Mouse (Mus musculus): ENCODE measurements around the gene Glis3. TPM values are rescaled to one million over a fixed set of nuclear protein-coding genes. Genes with fewer than 3 reads are reported as not detected.

Glis3 gene
- polyA plus RNA-seq, 1 experiment from 2014 or later: 3.9 TPM

- DNase-seq (ENCODE audit: extremely low spot score, low spot score): no peak
- 72% methylated on average over 3 of the region's 3 CpGs for WGBS
- H3K9me3 ChIP-seq: no peaks in the 10 kb centered on the region
- H3K4me1 ChIP-seq: peaks cover 21% of the 10 kb centered on the region
- H3K4me3 ChIP-seq: no peak overlapping the region
- no peaks in the 10 kb centered on the region for H3K36me3 ChIP-seq (replicated peaks)
- H3K27ac ChIP-seq: no peak overlapping the region
- H3K27me3 ChIP-seq (ENCODE audit: poor library complexity, severe bottlenecking): peaks cover 77% of the 10 kb centered on the region
Measured at GRCm38 (mm10) chr19:28569856-28570255, 110.0 kb downstream of the Glis3 start.

GRCm38 (mm10) chr19:28567100-28567499, 112.8 kb downstream of the Glis3 start:
- no peaks in the 10 kb centered on the region for H3K9me3 ChIP-seq
- no peaks in the 10 kb centered on the region for H3K36me3 ChIP-seq (replicated peaks)
- no peak overlapping the region for H3K27ac ChIP-seq
- H3K27me3 ChIP-seq (ENCODE audit: poor library complexity, severe bottlenecking): peaks cover 66% of the 10 kb centered on the region
- no peak overlapping the region for H3K4me3 ChIP-seq
- peaks cover 24% of the 10 kb centered on the region for H3K4me1 ChIP-seq
- 78% methylated on average over 1 of the region's 1 CpGs for WGBS
- DNase-seq (ENCODE audit: extremely low spot score, low spot score): no peak

GRCm38 (mm10) chr19:28566554-28566953, 113.3 kb downstream of the Glis3 start:
- Histone ChIP-seq H3K27me3 (ENCODE audit: poor library complexity, severe bottlenecking) (peaks cover 65% of the 10 kb centered on the region), H3K27ac (no peak overlapping the region), H3K4me1 (peaks cover 29% of the 10 kb centered on the region), H3K36me3 (replicated peaks) (no peaks in the 10 kb centered on the region), H3K9me3 (no peaks in the 10 kb centered on the region), H3K4me3 (no peak overlapping the region)
- WGBS: 7% methylated on average over 2 of the region's 2 CpGs
- no peak for DNase-seq (ENCODE audit: extremely low spot score, low spot score)

GRCm38 (mm10) chr19:28561697-28562002, 118.2 kb downstream of the Glis3 start:
- Histone ChIP-seq H3K4me1 (peaks cover 64% of the 10 kb centered on the region), H3K27ac (0 out of 2 replicates have a peak overlapping the region, but pooled peaks have one; percentile 57), H3K9me3 (no peaks in the 10 kb centered on the region), H3K36me3 (replicated peaks) (no peaks in the 10 kb centered on the region), H3K4me3 (no peak overlapping the region), H3K27me3 (ENCODE audit: poor library complexity, severe bottlenecking) (peaks cover 62% of the 10 kb centered on the region)
- no peak for DNase-seq (ENCODE audit: extremely low spot score, low spot score)

- peak; percentile 36 for DNase-seq (ENCODE audit: extremely low spot score, low spot score)
- Histone ChIP-seq H3K4me3 (no peak overlapping the region), H3K9me3 (no peaks in the 10 kb centered on the region), H3K27me3 (ENCODE audit: poor library complexity, severe bottlenecking) (peaks cover 59% of the 10 kb centered on the region), H3K27ac (peak overlapping the region; percentile 57), H3K4me1 (peaks cover 58% of the 10 kb centered on the region), H3K36me3 (replicated peaks) (no peaks in the 10 kb centered on the region)
- WGBS: 20% methylated on average over 8 of the region's 8 CpGs
Measured at GRCm38 (mm10) chr19:28560801-28561696, 118.8 kb downstream of the Glis3 start.

- DNase-seq (ENCODE audit: extremely low spot score, low spot score): no peak
- Histone ChIP-seq H3K27ac (no peak overlapping the region), H3K27me3 (ENCODE audit: poor library complexity, severe bottlenecking) (peaks cover 47% of the 10 kb centered on the region), H3K9me3 (no peaks in the 10 kb centered on the region), H3K4me1 (peaks cover 50% of the 10 kb centered on the region), H3K4me3 (no peak overlapping the region), H3K36me3 (replicated peaks) (no peaks in the 10 kb centered on the region)
- 65% methylated on average over 7 of the region's 7 CpGs for WGBS
Measured at GRCm38 (mm10) chr19:28559836-28560235, 120.0 kb downstream of the Glis3 start.

- Histone ChIP-seq H3K27me3 (ENCODE audit: poor library complexity, severe bottlenecking) (peaks cover 43% of the 10 kb centered on the region), H3K4me3 (no peak overlapping the region), H3K27ac (no peak overlapping the region), H3K36me3 (replicated peaks) (no peaks in the 10 kb centered on the region), H3K4me1 (peaks cover 50% of the 10 kb centered on the region), H3K9me3 (no peaks in the 10 kb centered on the region)
- 73% methylated on average over 10 of the region's 10 CpGs for WGBS
- no peak for DNase-seq (ENCODE audit: extremely low spot score, low spot score)
Measured at GRCm38 (mm10) chr19:28559400-28559799, 120.5 kb downstream of the Glis3 start.

- H3K36me3 ChIP-seq (replicated peaks): no peaks in the 10 kb centered on the region
- no peaks in the 10 kb centered on the region for H3K9me3 ChIP-seq
- H3K4me1 ChIP-seq: peaks cover 50% of the 10 kb centered on the region
- no peak overlapping the region for H3K27ac ChIP-seq
- H3K4me3 ChIP-seq: no peak overlapping the region
- WGBS: 71% methylated on average over 8 of the region's 8 CpGs
- H3K27me3 ChIP-seq (ENCODE audit: poor library complexity, severe bottlenecking): peaks cover 36% of the 10 kb centered on the region
- no peak for DNase-seq (ENCODE audit: extremely low spot score, low spot score)
Measured at GRCm38 (mm10) chr19:28558661-28559060, 121.2 kb downstream of the Glis3 start.

GRCm38 (mm10) chr19:28557559-28558328, 122.1 kb downstream of the Glis3 start:
- DNase-seq (ENCODE audit: extremely low spot score, low spot score): no peak
- Histone ChIP-seq H3K9me3 (no peaks in the 10 kb centered on the region), H3K36me3 (replicated peaks) (no peaks in the 10 kb centered on the region), H3K4me3 (no peak overlapping the region), H3K27me3 (ENCODE audit: poor library complexity, severe bottlenecking) (peaks cover 36% of the 10 kb centered on the region), H3K4me1 (peaks cover 50% of the 10 kb centered on the region), H3K27ac (no peak overlapping the region)
- 53% methylated on average over 5 of the region's 5 CpGs for WGBS

GRCm38 (mm10) chr19:28555181-28555929, 124.5 kb downstream of the Glis3 start:
- Histone ChIP-seq H3K9me3 (no peaks in the 10 kb centered on the region), H3K27ac (no peak overlapping the region), H3K27me3 (ENCODE audit: poor library complexity, severe bottlenecking) (peaks cover 24% of the 10 kb centered on the region), H3K4me1 (peaks cover 30% of the 10 kb centered on the region), H3K4me3 (no peak overlapping the region), H3K36me3 (replicated peaks) (no peaks in the 10 kb centered on the region)
- WGBS: 85% methylated on average over 6 of the region's 6 CpGs
- DNase-seq (ENCODE audit: extremely low spot score, low spot score): no peak

- 91% methylated on average over 8 of the region's 8 CpGs for WGBS
- H3K36me3 ChIP-seq (replicated peaks): no peaks in the 10 kb centered on the region
- no peak overlapping the region for H3K4me3 ChIP-seq
- DNase-seq (ENCODE audit: extremely low spot score, low spot score): no peak
- H3K9me3 ChIP-seq: 0 out of 2 replicates have a peak, but pooled peaks cover 4% of the 10 kb centered on the region
- no peaks in the 10 kb centered on the region; the same call in 1 of the 2 replicates for H3K4me1 ChIP-seq
- H3K27me3 ChIP-seq (ENCODE audit: poor library complexity, severe bottlenecking): no peaks in the 10 kb centered on the region
- H3K27ac ChIP-seq: no peak overlapping the region
Measured at GRCm38 (mm10) chr19:28550611-28551010, 129.3 kb downstream of the Glis3 start.

- Histone ChIP-seq H3K4me1 (no peaks in the 10 kb centered on the region; the same call in 1 of the 2 replicates), H3K4me3 (no peak overlapping the region), H3K27ac (no peak overlapping the region), H3K9me3 (0 out of 2 replicates have a peak, but pooled peaks cover 4% of the 10 kb centered on the region), H3K36me3 (replicated peaks) (no peaks in the 10 kb centered on the region), H3K27me3 (ENCODE audit: poor library complexity, severe bottlenecking) (no peaks in the 10 kb centered on the region)
- DNase-seq (ENCODE audit: extremely low spot score, low spot score): no peak
- 93% methylated on average over 3 of the region's 3 CpGs for WGBS
Measured at GRCm38 (mm10) chr19:28546933-28547332, 132.9 kb downstream of the Glis3 start.

Data from forebrain, embryonic 10.5 days (tissue).